Mouse (Mus musculus): ENCODE data around the gene Rela. TPM values are rescaled to one million over a fixed set of nuclear protein-coding genes. Genes with fewer than 3 reads are reported as not detected.
"Not testable (repeated sequence)": the region's sequence is repeated elsewhere in the genome, so short reads cannot be mapped to it uniquely, and the experiment has no call there.

Gene Rela
- total RNA-seq, 2 experiments from 2014 or later = 23.4 to 25.4 TPM

GRCm38 (mm10) chr19:5684985-5685384, 47.7 kb downstream of the Rela start:
- TF ChIP-seq CTCF (IDR thresholded peaks at IDR 0.05) = no peak
- no peak for DNase-seq (ENCODE audit: extremely low spot score in 1 of 2, low spot score in 2 of 2)
- Histone ChIP-seq H3K4me3 (no peak overlapping the region), H3K27ac (no peak overlapping the region)
- intact Hi-C loops (cut with DNase I) = loop anchor here (5.0 kb wide), 1 partner anchor 318 kb away; the partner anchor contains the start of genes Banf1 and Eif1ad

GRCm38 (mm10) chr19:5685431-5685830, 48.1 kb downstream of the Rela start:
- Histone ChIP-seq H3K27ac (no peak overlapping the region), H3K4me3 (no peak overlapping the region)
- no peak for DNase-seq (ENCODE audit: extremely low spot score in 1 of 2, low spot score in 2 of 2)
- TF ChIP-seq CTCF (IDR thresholded peaks at IDR 0.05) = no peak
- intact Hi-C loops (cut with DNase I) = loop anchor here (5.0 kb wide), 1 partner anchor 318 kb away; the partner anchor contains the start of genes Banf1 and Eif1ad

- Histone ChIP-seq H3K4me3 (no peak overlapping the region), H3K27ac (no peak overlapping the region)
- no peak for DNase-seq (ENCODE audit: extremely low spot score in 1 of 2, low spot score in 2 of 2)
- intact Hi-C loops (cut with DNase I) = loop anchor here (5.0 kb wide), 1 partner anchor 319 kb away; the partner anchor contains the start of genes Banf1 and Eif1ad
- no peak for TF ChIP-seq CTCF (IDR thresholded peaks at IDR 0.05)
These were observed 48.6 kb downstream of the Rela start for GRCm38 (mm10) chr19:5685861-5686260.

GRCm38 (mm10) chr19:5686437-5686836, 49.2 kb downstream of the Rela start:
- no peak for DNase-seq (ENCODE audit: extremely low spot score in 1 of 2, low spot score in 2 of 2)
- H3K27ac ChIP-seq = no peak overlapping the region
- intact Hi-C loops (cut with DNase I) = loop anchor here (5.0 kb wide), 1 partner anchor 319 kb away; the partner anchor contains the start of genes Banf1 and Eif1ad
- TF ChIP-seq CTCF (IDR thresholded peaks at IDR 0.05) = no peak
- H3K4me3 ChIP-seq = no peak overlapping the region

- intact Hi-C loops (cut with DNase I) = loop anchor here (5.0 kb wide), 1 partner anchor 320 kb away; the partner anchor contains the start of genes Banf1 and Eif1ad
- H3K27ac ChIP-seq; DNase-seq (ENCODE audit: extremely low spot score in 1 of 2, low spot score in 2 of 2); H3K4me3 ChIP-seq: not testable (repeated sequence)
These were observed 49.7 kb downstream of the Rela start for GRCm38 (mm10) chr19:5686954-5687353.

- intact Hi-C loops (cut with DNase I) = loop anchor here (2.0 to 5.0 kb wide), 2 partner anchors 51 to 320 kb away; partner anchors contain the start of genes Banf1, Eif1ad and Rela
- no peak for DNase-seq (ENCODE audit: extremely low spot score in 1 of 2, low spot score in 2 of 2)
- TF ChIP-seq CTCF (IDR thresholded peaks at IDR 0.05) = no peak
- peak overlapping the region; percentile 79 for H3K4me3 ChIP-seq
- H3K27ac ChIP-seq = no peak overlapping the region
These were observed 50.5 kb downstream of the Rela start for GRCm38 (mm10) chr19:5687738-5688137.

- DNase-seq (ENCODE audit: extremely low spot score in 1 of 2, low spot score in 2 of 2) = peak; percentile 95 to 98
- Histone ChIP-seq H3K27ac (peak within 1 kb of the TSS; percentile 90), H3K4me3 (peak within 1 kb of the TSS; percentile 79)
- intact Hi-C loops (cut with DNase I) = loop anchor here (2.0 to 5.0 kb wide), 2 partner anchors 52 to 321 kb away; partner anchors contain the start of genes Banf1, Eif1ad and Rela
- peak; percentile 42 for TF ChIP-seq CTCF (IDR thresholded peaks at IDR 0.05)
These were observed 51.2 kb downstream of the Rela start, which contains the start of the genes Map3k11 and Pcnx3 for GRCm38 (mm10) chr19:5688200-5689087. Gene Map3k11, plus strand, starts transcription at chr19:5688742. Gene Pcnx3, minus strand, starts transcription at chr19:5688908.

- H3K4me3 ChIP-seq = peak overlapping the region; percentile 79
- intact Hi-C loops (cut with DNase I) = loop anchor here (2.0 to 5.0 kb wide), 2 partner anchors 52 to 322 kb away; partner anchors contain the start of genes Banf1, Eif1ad and Rela
- TF ChIP-seq CTCF (IDR thresholded peaks at IDR 0.05) = no peak
- H3K27ac ChIP-seq = peak overlapping the region; percentile 90
- DNase-seq (ENCODE audit: extremely low spot score in 1 of 2, low spot score in 2 of 2) = no peak
These were observed 51.8 kb downstream of the Rela start for GRCm38 (mm10) chr19:5689088-5689428.

GRCm38 (mm10) chr19:5689565-5690342, 52.5 kb downstream of the Rela start:
- TF ChIP-seq CTCF (IDR thresholded peaks at IDR 0.05) = no peak
- DNase-seq (ENCODE audit: extremely low spot score in 1 of 2, low spot score in 2 of 2) = peak; percentile 71 to 80

GRCm38 (mm10) chr19:5690343-5690735, 53.1 kb downstream of the Rela start:
- intact Hi-C loops (cut with DNase I) = no loop called here
- Histone ChIP-seq H3K27ac (peak overlapping the region; percentile 90), H3K4me3 (peak overlapping the region; percentile 79)
- DNase-seq (ENCODE audit: extremely low spot score in 1 of 2, low spot score in 2 of 2) = no peak
- TF ChIP-seq CTCF (IDR thresholded peaks at IDR 0.05) = no peak

More at GRCm38 (mm10) chr19:5689565-5690342, 52.5 kb downstream of the Rela start:
- peak overlapping the region; percentile 79 for H3K4me3 ChIP-seq
- H3K27ac ChIP-seq = peak overlapping the region; percentile 90
- intact Hi-C loops (cut with DNase I) = loop anchor here (2.0 to 5.0 kb wide), 2 partner anchors 53 to 322 kb away; partner anchors contain the start of genes Banf1, Eif1ad and Rela

GRCm38 (mm10) chr19:5691601-5692000, 54.3 kb downstream of the Rela start:
- TF ChIP-seq CTCF (IDR thresholded peaks at IDR 0.05) = no peak
- Histone ChIP-seq H3K27ac (peak overlapping the region; percentile 87), H3K4me3 (peak overlapping the region; percentile 79)
- intact Hi-C loops (cut with DNase I) = no loop called here
- DNase-seq (ENCODE audit: extremely low spot score in 1 of 2, low spot score in 2 of 2) = no peak

All from left cerebral cortex, adult 2 months (tissue).